Mouse (Mus musculus) heart, adult 2 months (tissue): ENCODE results near the gene Rab22a.

Experiments used
- CTCF ChIP-seq: fragments of 200-600 bp; IDR thresholded peaks from 2 replicates; pipeline ENCODE4 v1.8.1; 2022; ENCODE audit warnings: antibody characterized with exemption, mild to moderate bottlenecking, moderate library complexity
- POLR2A ChIP-seq: fragments of 200-500 bp; IDR thresholded peaks from 2 replicates; pipeline ENCODE4 v1.6.1; 2011; ENCODE audit warnings: mild to moderate bottlenecking, low read depth, low read length, control low read depth; ENCODE audit not compliant: insufficient read depth

- TF ChIP-seq POLR2A (no peak), CTCF (no peak)
Measured at GRCm38 (mm10) chr2:173624667-173625066, 34.9 kb upstream of the Rab22a start.
